Mouse (Mus musculus) bone marrow macrophage, adult 2 months (primary cell): Measurements from ENCODE around the gene Tmem109.

Experiments
- CTCF ChIP-seq: IDR thresholded peaks from 2 replicates; pipeline ENCODE4 v1.5.1; 2012; ENCODE audit warnings: low read depth, mild to moderate bottlenecking, low read length, moderate library complexity
- POLR2A ChIP-seq: IDR thresholded peaks from 2 replicates; pipeline ENCODE4 v1.6.1; 2012; ENCODE audit warnings: mild to moderate bottlenecking, low read depth, low read length, borderline replicate concordance

DNA sequence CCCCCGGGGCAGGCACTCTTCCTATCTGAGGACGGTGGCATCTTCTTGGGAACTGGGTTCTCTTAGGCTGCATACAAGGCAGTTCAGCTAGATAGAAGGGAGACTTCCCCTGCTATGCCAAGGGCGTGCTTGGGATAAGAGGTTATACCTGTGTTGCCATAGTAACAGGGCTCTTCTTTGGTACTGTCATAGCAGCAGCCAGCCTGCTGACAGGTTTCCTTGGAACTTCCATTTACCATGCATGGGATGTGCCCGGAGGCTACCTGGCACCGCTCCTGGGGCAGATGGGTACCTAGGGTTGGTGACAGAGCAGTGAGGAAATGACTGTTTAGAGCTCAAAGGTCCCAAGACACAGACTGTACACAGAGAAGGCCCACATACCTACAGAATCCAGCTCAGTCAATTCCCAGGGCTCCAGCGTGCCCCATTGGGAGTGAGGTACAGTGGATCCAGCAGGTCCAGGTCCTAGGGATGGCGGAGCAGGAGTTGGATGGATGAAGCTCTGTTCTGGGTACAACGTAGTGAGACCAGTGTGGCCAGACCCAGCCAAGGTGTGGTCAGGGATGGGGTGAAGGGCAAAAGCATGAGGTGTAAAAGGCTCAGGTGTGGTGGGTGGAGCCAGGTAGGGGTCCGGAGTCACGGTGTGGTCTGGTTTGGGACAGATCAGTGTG, 36.7 kb upstream of the Tmem109 start:
- TF ChIP-seq CTCF (no peak), POLR2A (no peak)
